22 mouse cellular contexts compared by ENCODE assay signal in genomic region chr19:29497874-29498273, GRCm38 (mm10). TPM values are rescaled to one million over a fixed set of nuclear protein-coding genes. Genes with fewer than 3 reads are reported as not detected.
DNase-seq lines count a peak whose midpoint lies in the region; ATAC-seq and TF ChIP-seq lines count a peak whose summit lies in the region.
"Had no signal": no experiment of that assay in that cellular context is flagged by ENCODE, and none has a peak within 500 bp of the region (broad histone marks: within the 10 kb centered on the region; RNA-seq: fewer than 3 reads in every experiment).

No protein-coding gene starts in this region.

- intact Hi-C loops in gastrocnemius, postnatal 14 days (cut with DNase I; ENCODE audit: low total_unique reads), result no loop called here

- H3K9ac ChIP-seq in lung, embryonic 14.5 days, result no peak overlapping the region
- H3K9ac ChIP-seq in liver, embryonic 14.5 days (replicated peaks), result no peak overlapping the region
- H3K9ac ChIP-seq: forebrain, embryonic 12.5 days; heart, embryonic 12.5 days; hindbrain, embryonic 15.5 days; limb, embryonic 13.5 days had no signal

- no peak overlapping the region for H3K4me3 ChIP-seq in lung, embryonic 14.5 days (ENCODE audit: low read depth, low read length)
- no peak overlapping the region for H3K4me3 ChIP-seq in liver, embryonic 14.5 days (ENCODE audit: insufficient read depth in 1 of 2, low read depth in 2 of 2, low read length in 2 of 2)
- H3K4me3 ChIP-seq: forebrain, embryonic 12.5 days; heart, embryonic 12.5 days; hindbrain, embryonic 15.5 days; left cerebral cortex, adult 2 months; limb, embryonic 13.5 days had no signal

- no peak overlapping the region for H3K4me2 ChIP-seq in lung, embryonic 14.5 days
- H3K4me2 ChIP-seq in liver, embryonic 14.5 days (ENCODE audit: low read depth), result peak overlapping the region; percentile 22
- H3K4me2 ChIP-seq: forebrain, embryonic 12.5 days; heart, embryonic 12.5 days; hindbrain, embryonic 15.5 days; limb, embryonic 13.5 days had no signal

- no peak overlapping the region for H3K27ac ChIP-seq in lung, embryonic 14.5 days (ENCODE audit: low read depth)
- peak overlapping the region; percentile 20 for H3K27ac ChIP-seq in liver, embryonic 14.5 days
- H3K27ac ChIP-seq: forebrain, embryonic 12.5 days; hindbrain, embryonic 15.5 days; left cerebral cortex, adult 2 months; limb, embryonic 13.5 days had no signal

- H3K4me1 ChIP-seq in lung, embryonic 14.5 days (ENCODE audit: insufficient read depth), result no peaks in the 10 kb centered on the region
- H3K4me1 ChIP-seq in liver, embryonic 14.5 days (replicated peaks; ENCODE audit: control insufficient read depth in 2 of 2, insufficient read depth in 2 of 2, low read length in 1 of 2), result peaks cover 14 to 22% of the 10 kb centered on the region in 2 experiments

- ATAC-seq in lung, embryonic 14.5 days (ENCODE audit: insufficient read depth), result no peak
- ATAC-seq in liver, embryonic 14.5 days (ENCODE audit: insufficient read depth), result peak; percentile 67
- ATAC-seq in megakaryocyte-erythroid progenitor cell, adult 5-6 weeks (replicated peaks; ENCODE audit: low FRiP score, low TSS enrichment, poor library complexity, severe bottlenecking), result peak; percentile 76
- ATAC-seq: activated CD4-positive, CD25-positive, alpha-beta regulatory T cell, adult 4 months; Patski had no signal

- no peak for TF ChIP-seq EP300 in liver, embryonic 14.5 days (IDR thresholded peaks at IDR 0.05; ENCODE audit: low read depth)

- H3K36me3 ChIP-seq in lung, embryonic 14.5 days (ENCODE audit: insufficient read depth), result no peaks in the 10 kb centered on the region
- H3K36me3 ChIP-seq in liver, embryonic 14.5 days (replicated peaks; ENCODE audit: control insufficient read depth, insufficient read depth, low read depth), result no peaks in the 10 kb centered on the region
- H3K36me3 ChIP-seq: forebrain, embryonic 12.5 days; heart, embryonic 12.5 days; hindbrain, embryonic 15.5 days; limb, embryonic 13.5 days had no signal

- 58% methylated on average over 7 of the region's 7 CpGs for WGBS in lung, embryonic 14.5 days
- WGBS in liver, embryonic 14.5 days (ENCODE audit: insufficient replicate concordance), result 22% methylated on average over 7 of the region's 7 CpGs

- no peak for TF ChIP-seq CTCF in lung, embryonic 14.5 days (IDR thresholded peaks at IDR 0.05; ENCODE audit: low read depth)
- TF ChIP-seq CTCF in liver, embryonic 14.5 days (IDR thresholded peaks at IDR 0.05; ENCODE audit: low read depth), result no peak

- peak; percentile 37 for DNase-seq in lung, embryonic 14.5 days
- no peak for DNase-seq in lung, postnatal 14 days
- peak; percentile 54 for DNase-seq in c-Kit-positive CD71-positive TER-119-positive erythroid progenitor cells, embryonic 14.5 days (ENCODE audit: low spot score)
- DNase-seq in liver, embryonic 14.5 days (ENCODE audit: low read depth in 3 of 3, low spot score in 3 of 3), result peak in 2 of 3 experiments; percentile 41 to 42
- no peak for DNase-seq in kidney, adult 8-10 months
- DNase-seq in gastrocnemius, postnatal 14 days, result no peak
- DNase-seq in heart, adult 8-10 months (ENCODE audit: low spot score), result no peak
- DNase-seq: adrenal gland, postnatal 25 days; cerebellum, adult 9-11 months; gastrocnemius, postnatal 25 days; heart, postnatal 36 days; kidney, adult 11 months; kidney, postnatal 10 days; thymus, postnatal 36 days had no signal

- no peaks in the 10 kb centered on the region for H3K9me3 ChIP-seq in lung, embryonic 14.5 days (ENCODE audit: low read depth, low read length)
- no peaks in the 10 kb centered on the region for H3K9me3 ChIP-seq in liver, embryonic 14.5 days (ENCODE audit: control insufficient read depth, low read length)
- H3K9me3 ChIP-seq: forebrain, embryonic 12.5 days; heart, embryonic 12.5 days; hindbrain, embryonic 15.5 days; limb, embryonic 13.5 days had no signal

- H3K27me3 ChIP-seq in lung, embryonic 14.5 days (ENCODE audit: insufficient read depth, low read length), result no peaks in the 10 kb centered on the region
- H3K27me3 ChIP-seq in liver, embryonic 14.5 days (ENCODE audit: control insufficient read depth, insufficient read depth, low read length), result no peaks in the 10 kb centered on the region
- H3K27me3 ChIP-seq: forebrain, embryonic 12.5 days; heart, embryonic 12.5 days; hindbrain, embryonic 15.5 days; limb, embryonic 13.5 days; Patski had no signal

RNA-seq across cellular contexts. Expression of gene Ric1, which starts 24.2 kb away (rescaled TPM):
- 15.9 and 16.0 TPM in 2 replicates for polyA plus RNA-seq in lung, embryonic 14.5 days (2014; fragmentation: Nextera tagmentation; extraction: Ambion mirVana)
- 2.4 and 3.1 TPM in 2 replicates for polyA plus RNA-seq in liver, embryonic 14.5 days (2012; rRNA removed)
- 2.8 and 2.9 TPM in 2 replicates for polyA plus RNA-seq in liver, embryonic 14.5 days (2014; fragmentation: Nextera tagmentation; extraction: Ambion mirVana)
- total RNA-seq in megakaryocyte-erythroid progenitor cell, adult 5-6 weeks (2014; fragmentation: Nextera tagmentation), result 14.8 and 17.0 TPM in 2 replicates
- 11.1 and 13.0 TPM in 2 replicates for total RNA-seq in megakaryocyte-erythroid progenitor cell, adult 5-6 weeks (2017)
- total RNA-seq in gastrocnemius, postnatal 14 days (2021), result 10 to 100 TPM; 24.2 to 26.1 TPM
- 10 to 100 TPM; 17.2 to 19.8 (median 18.8) TPM for total RNA-seq in heart, adult 8-10 months (2022)

Comparison
In these comparisons a context has a peak if more than half of its experiments do, and no peak if none do; other contexts are left out.
1. DNase-seq: peak in lung, embryonic 14.5 days (single experiment), c-Kit-positive CD71-positive TER-119-positive erythroid progenitor cells, embryonic 14.5 days (single experiment) and liver, embryonic 14.5 days (2 of 3); none in lung, postnatal 14 days (single experiment), kidney, adult 8-10 months (0 of 2), gastrocnemius, postnatal 14 days (single experiment) and heart, adult 8-10 months (single experiment).